Mouse (Mus musculus) c-Kit-positive CD71-positive TER-119-negative erythroid progenitor cells, embryonic 14.5 days (primary cell): Measurements from ENCODE around the gene Rhebl1.

Experiments
- DNase-seq: peaks from one replicate; pipeline ENCODE4 v3.0.0-alpha.2; 2013; ENCODE audit warnings: low read depth

Gene Rhebl1

DNA sequence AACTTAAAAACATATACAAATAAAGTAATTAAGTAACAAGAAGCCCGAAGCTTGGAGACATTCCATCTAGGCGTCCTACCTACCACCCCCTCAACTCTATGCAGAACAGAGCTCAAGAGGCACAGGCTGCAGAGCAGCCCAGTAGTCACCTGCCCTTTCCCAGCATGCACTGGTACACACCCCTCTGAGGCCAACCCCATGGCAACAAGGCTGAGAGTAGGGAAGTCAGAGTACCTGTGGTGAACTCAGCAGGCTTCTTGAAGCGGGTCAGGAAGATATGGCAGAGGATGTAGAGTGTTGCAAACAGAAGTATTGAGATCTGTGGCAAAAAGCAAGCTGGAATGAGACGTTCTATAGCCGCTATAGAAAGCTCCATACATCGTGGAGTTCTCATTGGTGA lies 20.6 kb upstream of the Rhebl1 start:
- no peak for DNase-seq

DNA sequence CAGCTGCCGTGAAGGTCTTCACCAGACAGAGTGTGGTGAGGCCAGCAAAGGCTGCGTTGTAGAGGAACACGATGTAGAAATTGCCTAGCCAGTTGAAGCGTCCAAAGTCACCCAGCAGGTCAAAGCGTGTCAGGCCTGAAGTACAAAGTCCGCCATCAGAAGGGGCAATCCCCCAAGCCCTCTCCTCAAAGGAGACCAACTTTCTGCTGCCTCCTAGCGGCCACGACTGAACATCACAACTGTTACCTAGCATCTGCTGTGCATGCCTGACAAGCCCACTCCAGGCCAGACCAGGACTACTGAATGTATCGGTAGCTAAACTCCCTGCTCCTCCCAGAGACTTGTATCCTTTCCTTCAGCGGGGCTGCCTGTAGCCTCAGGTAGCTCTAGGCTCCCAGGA lies 10.4 kb upstream of the Rhebl1 start:
- DNase-seq, result no peak

DNA sequence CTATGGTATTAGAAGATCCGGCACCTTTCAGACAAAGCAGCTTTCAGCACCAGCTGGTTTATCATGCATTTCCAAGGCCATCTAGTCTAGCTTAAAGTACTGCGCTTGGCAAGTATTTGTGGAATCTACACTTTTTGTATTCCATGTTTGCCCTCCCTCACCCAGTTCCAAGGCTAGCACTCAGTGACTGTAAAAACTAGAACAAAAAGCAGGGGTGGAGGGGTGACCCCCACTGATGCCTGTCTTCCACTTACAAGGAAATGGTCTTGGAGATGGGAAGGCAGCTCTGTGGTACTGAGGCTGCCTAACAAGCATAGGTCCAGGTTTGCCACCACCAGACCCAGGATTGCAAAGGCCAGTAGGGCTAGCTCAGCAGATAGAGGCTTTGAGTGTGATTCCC lies 8.3 kb upstream of the Rhebl1 start:
- no peak for DNase-seq

DNA sequence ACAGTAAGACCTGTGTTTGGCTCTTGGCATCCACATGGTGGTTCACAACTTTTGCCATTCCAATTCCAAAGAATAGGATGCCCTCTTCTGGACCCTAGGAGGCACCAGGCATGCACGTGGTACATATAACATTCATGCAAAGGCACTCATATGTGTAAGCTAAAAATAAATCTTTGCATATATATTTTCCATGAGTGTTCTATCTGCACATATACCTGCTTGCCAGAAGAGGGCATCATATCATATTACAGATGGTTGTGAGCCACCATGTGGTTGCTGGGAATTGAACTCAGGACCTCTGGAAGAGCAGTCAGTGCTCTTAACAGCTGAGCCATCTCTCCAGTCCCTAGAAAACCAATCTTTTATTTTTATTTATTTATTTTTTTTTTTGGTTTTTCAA lies 7.2 kb upstream of the Rhebl1 start:
- no peak for DNase-seq

DNA sequence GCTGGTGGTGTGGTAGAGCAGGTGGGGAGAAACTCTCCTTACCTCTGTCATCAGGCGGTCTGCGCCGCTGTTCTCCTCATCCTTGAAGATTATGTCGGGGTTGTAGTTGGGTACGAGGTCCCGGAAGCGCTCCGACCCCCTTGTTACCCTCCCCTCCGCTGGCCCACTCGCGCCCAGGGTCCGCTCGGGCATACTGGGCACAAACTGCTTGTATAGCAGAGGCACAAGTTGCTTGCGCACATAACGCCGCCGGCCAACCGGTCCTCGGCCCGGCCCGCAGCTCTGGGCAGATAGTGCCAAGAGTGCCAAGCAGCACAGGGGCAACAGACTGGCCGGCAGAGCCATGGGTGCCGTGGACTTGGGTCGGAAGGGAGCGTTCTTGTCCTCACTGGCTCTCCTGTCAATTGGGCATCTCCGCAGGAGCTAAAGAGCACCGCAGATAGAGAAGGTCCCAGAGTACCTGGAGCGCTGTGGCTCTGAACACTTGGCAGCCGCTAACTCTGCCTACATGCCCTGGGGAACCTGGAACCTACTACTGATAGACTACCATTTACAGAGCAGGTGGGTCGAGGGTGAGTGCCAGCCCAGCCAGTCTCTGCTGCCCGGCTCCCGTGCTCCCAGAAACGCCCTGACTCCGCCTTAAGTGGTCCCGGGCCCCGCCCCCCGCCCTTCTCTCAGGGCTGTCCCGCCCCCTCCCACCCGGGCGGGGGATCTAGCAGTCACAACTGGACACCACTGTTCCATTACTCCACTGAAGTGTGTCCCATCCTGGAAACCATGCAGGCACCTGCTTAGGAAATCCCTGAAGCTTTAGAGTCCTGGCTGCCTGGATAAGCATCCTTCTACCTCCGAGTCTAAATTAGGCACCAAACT lies 3.8 kb upstream of the Rhebl1 start, which contains the start of gene Dhh:
Gene Dhh, minus strand, starts transcription at position 613 of the 873 bp plus-strand sequence.
- no peak for DNase-seq

DNA sequence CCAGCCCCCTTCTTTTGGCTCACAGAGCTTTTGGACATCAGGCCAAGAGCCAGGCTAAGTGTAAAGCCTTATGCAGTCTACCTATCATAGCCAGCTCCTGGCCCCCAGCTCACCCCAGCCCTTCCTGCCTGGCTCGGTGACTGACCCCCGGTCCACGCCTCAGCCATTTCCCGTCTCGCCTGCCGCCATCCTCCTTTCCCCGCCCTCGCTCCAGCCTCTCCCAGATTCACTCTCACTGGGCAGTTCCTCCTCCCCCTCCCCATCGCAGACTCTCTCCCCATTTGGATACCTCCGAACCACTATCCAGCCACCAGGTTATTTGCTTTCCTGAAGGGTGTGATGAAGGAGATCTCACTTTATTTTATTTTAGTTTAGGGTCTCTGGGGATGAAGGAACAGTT lies 3.2 kb upstream of the Rhebl1 start:
- no peak for DNase-seq

DNA sequence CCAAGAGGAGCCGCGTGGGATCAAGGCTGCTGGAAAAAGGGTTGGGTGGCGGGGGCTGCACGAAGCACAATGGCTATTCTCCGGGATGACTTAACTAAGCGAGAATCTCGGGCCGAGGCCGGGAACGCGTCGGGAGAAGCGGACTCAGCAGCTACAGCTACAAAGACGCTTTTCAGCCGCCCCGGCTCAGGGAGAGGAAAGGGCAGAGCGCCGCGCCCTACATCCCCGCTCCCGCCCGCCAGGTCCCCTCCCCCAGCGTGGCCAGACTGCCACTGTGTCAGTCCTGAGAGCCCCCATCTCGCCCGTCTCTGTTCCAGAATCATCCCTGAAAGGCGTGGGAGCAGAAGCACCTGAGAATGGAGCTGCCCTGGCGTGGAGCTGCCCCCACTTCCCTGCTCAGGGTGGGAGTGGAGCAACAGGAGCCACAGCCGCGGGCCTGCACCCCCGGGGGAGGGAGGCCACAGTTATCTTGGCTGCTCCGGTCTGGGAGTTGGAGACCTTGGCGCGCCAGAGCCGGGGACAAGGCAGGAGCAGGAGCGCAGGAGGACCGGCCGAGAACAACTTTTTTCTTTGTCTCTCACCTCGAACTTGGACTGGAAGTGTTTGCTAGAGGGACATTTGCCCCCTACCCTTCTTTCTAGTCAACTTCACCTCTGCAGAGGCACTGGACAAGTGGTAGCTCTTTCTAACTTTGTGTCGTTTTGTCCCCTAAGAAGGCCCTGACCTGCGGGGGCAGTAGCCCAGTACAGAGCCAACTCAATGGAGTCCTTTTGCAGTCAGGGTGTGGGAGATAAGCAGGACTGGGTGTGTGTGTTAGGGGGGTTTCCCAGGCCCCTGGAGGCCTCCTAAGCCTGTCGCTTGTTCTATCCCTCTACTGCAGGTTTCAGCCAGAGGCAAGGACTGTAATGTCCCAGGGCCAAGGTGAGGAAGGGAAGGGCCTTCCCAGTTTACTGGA lies 1.6 kb upstream of the Rhebl1 start:
- peak; percentile 54 for DNase-seq

DNA sequence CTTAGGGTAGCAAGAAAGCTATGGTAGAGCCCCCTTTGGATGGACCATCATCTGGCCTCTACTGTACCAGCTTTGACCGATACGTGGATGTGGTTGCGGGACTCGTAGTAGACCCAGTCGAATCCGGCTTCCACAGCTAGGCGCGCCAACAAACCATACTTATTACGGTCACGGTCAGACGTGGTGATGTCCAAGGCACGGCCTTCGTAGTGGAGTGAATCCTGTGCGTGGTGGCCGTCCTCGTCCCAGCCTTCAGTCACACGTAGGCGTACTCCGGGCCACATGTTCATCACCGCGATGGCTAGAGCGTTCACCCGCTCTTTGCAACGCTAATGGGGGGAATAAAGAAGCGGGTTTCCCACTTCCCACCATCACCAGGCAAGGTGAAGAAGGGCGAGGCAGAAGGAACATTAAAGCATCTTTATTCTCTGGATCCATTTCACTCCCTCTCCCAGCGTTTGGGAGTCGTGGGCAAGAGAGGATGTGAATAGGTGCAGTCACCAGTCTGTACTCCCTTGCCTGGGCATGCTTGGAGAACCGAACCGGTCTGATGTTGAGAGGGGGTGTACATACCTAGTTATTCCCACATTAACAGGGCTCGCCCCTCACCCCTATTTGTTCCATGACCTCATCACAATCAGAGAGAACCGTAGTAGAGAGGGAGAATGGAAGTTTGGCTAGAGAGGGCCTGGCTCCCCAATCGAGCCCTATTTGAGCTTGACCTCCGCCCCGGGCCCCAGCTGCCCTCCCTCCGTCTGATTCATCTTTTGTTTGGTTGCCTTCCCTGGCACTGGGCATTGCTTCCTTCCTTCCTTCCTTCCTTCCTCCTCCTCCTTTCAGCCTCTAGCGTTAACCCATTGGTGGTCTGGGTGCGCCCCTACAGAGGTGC lies 650 bp upstream of the Rhebl1 start:
- no peak for DNase-seq

DNA sequence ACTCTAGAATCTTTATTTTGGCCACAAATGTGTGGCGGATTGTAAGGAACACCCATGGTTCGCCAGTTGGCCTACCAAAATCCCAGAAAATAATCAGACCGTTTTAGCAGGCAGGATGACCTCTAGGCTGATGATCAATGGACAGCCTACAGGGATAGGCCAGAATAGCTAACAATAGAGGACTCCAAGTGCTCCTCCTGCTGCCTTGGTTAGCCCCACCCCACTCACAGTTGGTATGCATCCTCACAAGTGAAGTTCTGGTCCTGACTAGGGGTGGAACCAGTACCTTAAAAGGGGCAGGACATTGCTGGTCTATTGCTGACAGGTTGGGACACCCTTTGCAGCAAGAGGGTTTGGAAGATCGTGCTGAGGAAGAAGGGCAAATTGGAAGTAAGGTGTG lies 1.3 kb downstream of the Rhebl1 start:
- no peak for DNase-seq

DNA sequence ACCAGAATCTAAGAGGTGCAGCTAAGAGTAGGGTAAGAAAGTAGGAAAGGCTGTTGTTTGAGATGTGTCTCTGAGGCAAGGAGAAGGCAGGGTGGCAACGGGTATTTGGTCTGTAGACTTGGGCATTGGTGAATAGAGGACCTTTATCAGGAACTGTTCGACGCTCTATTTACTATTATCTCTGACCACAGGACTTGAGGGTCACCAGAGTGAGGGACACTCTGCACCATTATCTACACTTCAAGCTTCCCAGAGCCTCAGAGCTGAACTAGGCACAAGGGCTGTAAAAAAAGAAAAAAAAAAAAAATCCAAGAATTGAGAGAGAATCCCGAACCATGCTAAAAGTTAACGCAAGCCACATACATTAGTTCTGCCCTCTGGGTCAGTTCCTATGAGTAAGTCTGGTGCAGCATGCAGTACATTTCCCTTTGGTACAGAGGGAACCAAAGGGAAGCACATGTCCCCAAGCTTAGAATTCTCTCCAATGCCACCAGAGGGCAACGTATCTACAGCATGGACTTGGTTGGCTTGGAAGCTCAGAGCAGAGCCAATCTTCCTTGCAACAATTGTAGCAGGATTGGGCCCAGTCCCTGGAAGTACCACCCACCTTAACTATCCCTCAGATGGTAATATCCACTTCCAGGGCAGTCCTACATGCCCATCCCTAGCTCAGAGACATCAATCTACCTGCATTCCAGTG lies 2.3 kb downstream of the Rhebl1 start:
- no peak for DNase-seq

DNA sequence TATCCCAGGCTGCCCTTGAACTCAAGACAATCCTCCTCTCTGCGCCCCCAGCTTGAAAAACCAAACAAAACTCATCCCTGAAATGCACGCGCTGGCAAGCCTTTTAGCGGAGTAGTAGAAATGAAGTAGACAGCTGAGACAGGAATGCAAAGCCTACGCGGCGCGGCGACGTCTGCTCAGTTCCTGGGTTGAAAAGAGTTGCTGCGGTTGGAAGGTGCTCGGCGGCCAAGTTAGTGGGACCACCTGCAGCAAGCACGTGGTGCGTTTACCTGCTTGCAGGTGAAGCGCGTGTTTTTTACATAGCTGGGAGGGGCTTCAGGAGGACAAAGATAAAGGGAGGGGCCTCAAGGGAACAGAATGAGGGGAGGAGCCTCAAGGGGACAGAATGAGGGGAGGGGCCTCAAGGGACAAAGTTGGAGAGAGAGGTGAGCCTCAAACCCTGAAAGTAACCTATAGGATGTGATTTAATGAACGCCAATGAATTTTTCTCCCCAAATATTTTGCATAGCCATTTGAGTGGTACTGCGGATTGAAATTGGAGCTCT lies 3.1 kb downstream of the Rhebl1 start:
- no peak for DNase-seq

DNA sequence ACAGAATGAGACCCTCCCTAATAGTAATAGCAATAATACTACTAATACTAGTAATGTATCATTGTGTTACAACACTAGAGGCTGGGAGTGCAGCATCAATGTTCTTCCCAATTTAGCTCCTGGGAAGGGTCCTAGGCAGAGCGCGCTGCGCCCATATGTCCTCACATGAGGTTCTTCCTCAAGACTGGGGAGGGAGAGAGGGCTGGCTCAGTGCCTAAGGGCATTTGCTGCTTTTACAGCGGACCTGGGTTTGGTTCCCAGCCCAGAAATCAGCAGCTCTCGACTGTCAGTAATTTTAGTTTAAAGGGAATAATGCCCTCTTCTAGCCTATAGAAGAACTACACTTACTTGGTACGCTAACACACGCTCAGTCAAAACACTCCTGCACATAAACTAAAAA lies 6.8 kb downstream of the Rhebl1 start:
- no peak for DNase-seq

DNA sequence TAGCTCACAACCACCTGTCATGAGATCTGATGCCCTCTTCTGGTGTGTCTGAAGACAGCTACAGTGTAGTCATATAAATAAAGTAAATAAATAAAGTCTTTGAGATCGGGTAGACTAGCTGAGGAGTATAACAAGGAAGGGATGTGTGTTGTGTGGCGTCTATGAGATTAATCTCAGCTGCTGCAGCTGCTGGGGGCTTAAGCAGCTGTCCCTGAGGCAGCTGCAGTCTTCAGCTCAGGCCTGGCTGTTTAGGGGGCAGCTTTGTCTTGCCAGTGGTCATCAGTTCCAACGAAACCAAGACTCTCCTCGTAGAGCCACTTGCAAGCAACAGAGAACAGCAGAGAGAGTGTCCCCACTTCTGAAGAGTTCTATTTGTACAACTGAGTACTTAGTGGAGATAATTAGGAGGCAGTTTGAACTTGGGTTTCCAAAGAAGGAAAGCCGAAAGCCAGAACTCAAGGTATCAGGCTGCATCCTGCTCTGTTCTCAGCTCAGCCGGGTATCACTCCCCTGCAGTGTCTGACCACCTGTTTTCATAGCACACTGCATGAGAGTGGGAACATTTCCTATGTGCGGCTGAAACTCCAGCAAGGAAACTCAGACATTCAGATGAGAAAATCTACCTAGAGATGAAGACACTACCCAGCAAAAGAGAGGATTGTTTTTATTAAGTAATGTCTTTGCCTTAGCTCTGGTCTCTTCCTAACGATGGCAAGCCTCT lies 7.5 kb downstream of the Rhebl1 start:
- DNase-seq, result no peak

DNA sequence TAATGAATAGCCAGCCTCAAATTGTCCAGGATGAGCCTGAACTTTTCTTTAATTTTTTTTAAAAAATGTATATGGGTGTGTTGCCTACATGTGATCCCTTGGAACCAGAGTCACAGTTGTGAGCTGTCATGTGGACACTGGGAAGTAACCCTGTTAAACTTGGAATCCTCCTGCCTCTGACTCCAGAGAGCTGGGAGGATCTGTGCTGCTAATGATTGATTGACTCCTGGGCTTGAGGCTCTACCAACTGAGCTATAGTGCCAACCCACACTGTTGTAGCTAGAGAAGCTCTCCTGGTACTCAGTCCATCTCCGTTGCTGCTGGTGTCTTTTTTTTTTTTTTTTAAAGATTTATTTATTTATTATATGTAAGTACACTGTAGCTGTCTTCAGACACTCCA lies 10.2 kb downstream of the Rhebl1 start:
- no peak for DNase-seq

DNA sequence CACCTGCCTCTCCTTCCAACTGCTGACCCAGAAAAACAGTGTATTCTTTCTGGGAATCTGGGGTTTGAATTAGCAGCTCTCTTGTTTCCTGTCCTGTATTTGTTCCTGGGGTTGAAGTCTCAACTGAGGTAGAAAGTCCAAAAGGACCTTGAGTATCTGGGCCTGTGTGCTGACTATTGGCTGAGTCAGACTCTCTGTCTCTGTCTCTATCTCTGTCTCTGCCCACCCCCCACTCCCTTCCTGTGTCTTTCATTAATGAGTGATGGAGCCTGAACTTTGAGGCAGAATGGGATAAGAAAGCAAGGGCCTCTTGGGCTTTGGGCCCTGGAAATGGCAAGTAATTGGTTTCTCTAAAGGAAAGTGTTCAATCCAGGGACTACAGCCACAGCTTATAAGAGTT lies 10.7 kb downstream of the Rhebl1 start:
- no peak for DNase-seq

DNA sequence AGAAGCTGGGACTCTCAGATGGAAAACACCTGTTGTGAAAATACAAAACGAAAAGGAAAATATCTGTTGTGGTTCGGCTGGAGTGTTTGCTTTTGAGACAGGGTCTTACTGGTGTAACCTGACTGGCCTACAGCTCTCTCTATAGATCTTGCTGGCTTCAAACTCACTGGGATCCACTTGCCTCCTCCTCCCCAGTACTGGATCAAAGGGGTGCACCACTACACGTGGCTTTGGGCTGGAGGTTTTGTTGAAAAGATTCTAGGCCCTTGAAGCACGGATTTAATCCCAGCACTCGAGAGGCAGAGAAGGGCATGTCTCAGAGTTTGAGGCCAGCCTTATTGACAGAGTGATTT lies 12.7 kb downstream of the Rhebl1 start:
- no peak for DNase-seq

DNA sequence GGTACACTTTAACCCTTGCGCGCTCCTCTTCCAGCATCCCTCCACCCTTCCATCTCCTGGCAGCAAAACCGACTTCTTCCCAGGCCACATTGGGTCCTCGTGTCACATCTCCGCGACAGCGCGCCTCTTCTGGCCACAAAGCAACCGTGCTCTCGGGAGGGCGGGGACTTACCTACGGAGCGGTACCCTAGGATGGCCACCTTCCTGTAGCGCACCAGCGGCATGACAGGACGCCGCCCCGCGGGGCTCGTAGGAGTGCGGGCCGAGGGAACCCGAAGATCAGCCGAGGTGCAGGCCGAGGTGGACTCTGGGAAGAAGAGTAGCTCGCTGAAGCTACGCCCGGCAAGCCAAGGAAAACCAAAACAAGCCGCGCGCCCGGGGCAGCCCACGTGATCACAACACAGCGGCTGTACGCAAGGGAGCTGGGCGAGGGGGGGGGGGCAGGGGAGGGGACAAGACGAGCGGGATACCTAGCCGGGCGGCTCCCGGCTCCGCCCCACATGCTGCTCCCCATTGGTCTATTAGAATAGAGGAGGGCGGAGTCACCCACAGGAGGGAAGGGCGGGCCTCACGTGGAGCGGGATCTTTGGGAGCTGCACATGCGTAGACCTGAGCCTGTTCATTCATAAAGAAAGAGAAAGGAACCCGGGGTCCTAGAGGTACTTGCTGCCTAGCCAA lies 13.2 kb downstream of the Rhebl1 start:
- peak; percentile 93 for DNase-seq

DNA sequence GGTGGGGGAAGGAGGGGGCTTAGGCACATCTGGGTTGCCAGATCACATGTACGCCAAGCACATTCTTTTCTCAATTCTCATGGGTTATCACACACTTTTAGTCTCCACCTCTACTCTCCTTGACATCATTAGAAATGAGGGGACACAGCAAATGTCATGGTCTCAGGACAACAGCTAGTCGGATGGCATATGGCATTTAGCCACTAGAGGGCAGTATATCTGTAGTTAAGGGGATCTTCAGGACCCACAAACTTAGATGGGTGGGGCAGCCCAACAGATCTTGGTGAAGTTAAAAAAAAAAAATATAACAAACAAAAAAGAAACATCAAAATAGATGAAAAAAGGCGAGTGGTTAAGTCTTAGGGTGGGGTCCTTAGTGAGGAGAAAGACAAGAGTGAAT lies 17.0 kb downstream of the Rhebl1 start:
- DNase-seq, result peak; percentile 77

DNA sequence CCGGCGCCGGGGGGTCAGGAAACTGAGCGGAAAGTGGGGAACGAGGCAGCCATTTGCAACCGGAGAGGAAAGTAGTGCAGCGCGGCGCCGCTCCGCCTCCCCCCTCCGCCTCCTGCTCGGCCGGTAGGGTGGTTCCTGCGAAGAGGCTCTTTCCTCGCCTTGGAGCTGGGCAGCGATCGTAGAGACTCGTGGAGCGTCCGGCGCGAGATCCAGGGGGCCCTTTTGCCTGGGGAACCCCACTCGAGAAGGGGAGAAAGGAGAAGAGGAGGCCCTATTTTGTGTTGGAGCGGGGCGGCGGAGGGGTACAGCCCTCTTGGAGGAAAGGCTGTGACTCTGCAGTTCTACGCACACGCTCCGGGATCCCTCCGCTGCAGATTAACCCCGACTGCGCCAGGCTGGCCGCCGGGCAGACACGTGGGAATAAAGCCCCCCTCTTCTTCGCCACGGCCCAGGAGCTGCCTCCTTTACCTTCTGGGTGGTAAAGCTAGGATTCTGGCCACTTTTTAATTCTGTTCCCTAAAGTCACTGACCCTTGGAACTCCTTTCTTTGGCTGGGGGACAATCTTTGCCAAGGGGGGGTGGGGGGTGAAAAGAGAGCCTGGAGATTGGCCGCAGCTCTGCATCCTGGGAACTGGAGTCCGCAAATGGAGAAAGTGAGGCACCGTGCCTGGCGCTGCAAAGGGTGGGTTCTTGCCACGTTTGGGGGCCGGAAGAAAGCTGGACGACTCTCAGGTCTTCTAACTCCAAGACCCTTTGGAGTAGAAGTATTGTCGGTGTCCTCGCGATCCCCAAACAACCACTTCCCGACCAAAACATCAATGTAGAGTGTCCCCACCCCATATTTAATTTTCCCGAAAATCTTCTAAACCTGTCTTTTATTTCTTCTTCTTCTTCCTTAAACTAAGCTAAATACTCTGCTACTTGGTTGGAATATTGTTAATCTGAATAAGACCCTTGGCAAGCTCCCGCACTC lies 22.1 kb downstream of the Rhebl1 start:
- peak; percentile 86 for DNase-seq
